Mouse (Mus musculus) spleen, adult 2 months (tissue): Measurements from ENCODE around the gene Bdnf.

ENCODE experiments used
- CTCF ChIP-seq: fragments of 200-500 bp; IDR thresholded peaks from 2 replicates; pipeline ENCODE4 v1.5.1; 2011; ENCODE audit warnings: mild to moderate bottlenecking, inconsistent platforms; ENCODE audit not compliant: insufficient read depth, insufficient read length, insufficient replicate concordance; ENCODE audit errors: extremely low read depth
- POLR2A ChIP-seq: fragments of 200-500 bp; IDR thresholded peaks from 2 replicates; pipeline ENCODE4 v1.6.1; 2011; ENCODE audit warnings: low read depth, low read length, inconsistent platforms

GRCm38 (mm10) chr2:109704053-109704452, 29.6 kb downstream of the Bdnf start:
- TF ChIP-seq CTCF (no peak), POLR2A (no peak)
